Mouse (Mus musculus): ENCODE measurements around the gene Cdrt4. TPM values are rescaled to one million over a fixed set of nuclear protein-coding genes. Genes with fewer than 3 reads are reported as not detected.

Cdrt4 gene
- polyA plus RNA-seq, 1 experiment from 2014 or later, result not detected

GRCm38 (mm10) chr11:62933099-62933498 lies 17.9 kb upstream of the Cdrt4 start:
- Histone ChIP-seq H3K4me3 (ENCODE audit: low read depth, low read length) (no peak overlapping the region), H3K4me1 (ENCODE audit: control insufficient read depth, insufficient read depth, low read length) (no peaks in the 10 kb centered on the region), H3K9me3 (ENCODE audit: control insufficient read depth, low read depth, low read length) (no peaks in the 10 kb centered on the region), H3K4me2 (replicated peaks; ENCODE audit: low read depth, low read length) (no peak overlapping the region), H3K36me3 (ENCODE audit: control insufficient read depth, insufficient read depth, low read length) (no peaks in the 10 kb centered on the region), H3K27ac (ENCODE audit: low read length) (no peak overlapping the region), H3K9ac (replicated peaks; ENCODE audit: low read depth, low read length) (no peak overlapping the region), H3K27me3 (ENCODE audit: control insufficient read depth, insufficient read depth, low read length) (no peaks in the 10 kb centered on the region)
- 89% methylated on average over 9 of the region's 9 CpGs for WGBS
- ATAC-seq (ENCODE audit: insufficient number of reproducible peaks, insufficient read depth, low FRiP score, low read depth), result no peak

DNA sequence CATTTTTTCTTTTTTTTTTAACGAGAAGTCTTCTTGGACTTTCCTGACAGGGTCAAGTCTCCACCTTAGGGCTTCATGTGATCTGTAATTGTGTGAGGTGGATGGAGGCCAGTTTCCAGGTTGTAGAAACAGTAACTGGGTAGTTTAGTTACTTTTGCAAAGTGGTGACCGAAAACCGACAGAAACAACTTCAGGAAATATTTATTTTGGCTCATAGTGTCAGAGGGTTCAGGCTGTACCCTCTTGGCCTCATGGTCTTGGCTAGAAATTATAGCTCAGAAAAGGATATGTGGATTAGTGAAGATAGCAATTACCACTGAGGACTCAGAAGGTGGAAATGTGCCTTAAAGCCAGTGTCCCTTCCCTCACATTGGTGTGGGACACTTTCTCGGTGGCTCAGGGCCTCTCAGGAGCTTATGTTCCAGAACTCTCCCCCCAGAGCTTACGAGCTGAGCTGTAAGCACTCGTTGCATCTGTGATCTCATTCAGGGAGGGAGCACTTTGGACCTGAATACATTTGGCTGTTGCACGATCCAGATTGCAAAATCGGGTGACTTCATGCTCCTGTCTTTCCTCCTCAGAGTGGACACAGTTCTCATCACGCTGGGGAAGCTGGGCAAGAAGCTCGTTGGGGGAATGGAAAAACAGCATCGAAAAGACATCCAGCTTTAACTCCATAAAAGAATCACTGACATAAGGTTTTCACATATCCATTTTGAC lies 16.0 kb upstream of the Cdrt4 start:
- Histone ChIP-seq H3K4me2 (replicated peaks; ENCODE audit: low read depth, low read length) (no peak overlapping the region), H3K36me3 (ENCODE audit: control insufficient read depth, insufficient read depth, low read length) (no peaks in the 10 kb centered on the region), H3K27ac (ENCODE audit: low read length) (no peak overlapping the region), H3K27me3 (ENCODE audit: control insufficient read depth, insufficient read depth, low read length) (no peaks in the 10 kb centered on the region), H3K4me1 (ENCODE audit: control insufficient read depth, insufficient read depth, low read length) (no peaks in the 10 kb centered on the region), H3K4me3 (ENCODE audit: low read depth, low read length) (no peak overlapping the region), H3K9me3 (ENCODE audit: control insufficient read depth, low read depth, low read length) (no peaks in the 10 kb centered on the region), H3K9ac (replicated peaks; ENCODE audit: low read depth, low read length) (no peak overlapping the region)
- ATAC-seq (ENCODE audit: insufficient number of reproducible peaks, insufficient read depth, low FRiP score, low read depth), result no peak
- WGBS, result 87% methylated on average over 11 of the region's 11 CpGs

DNA sequence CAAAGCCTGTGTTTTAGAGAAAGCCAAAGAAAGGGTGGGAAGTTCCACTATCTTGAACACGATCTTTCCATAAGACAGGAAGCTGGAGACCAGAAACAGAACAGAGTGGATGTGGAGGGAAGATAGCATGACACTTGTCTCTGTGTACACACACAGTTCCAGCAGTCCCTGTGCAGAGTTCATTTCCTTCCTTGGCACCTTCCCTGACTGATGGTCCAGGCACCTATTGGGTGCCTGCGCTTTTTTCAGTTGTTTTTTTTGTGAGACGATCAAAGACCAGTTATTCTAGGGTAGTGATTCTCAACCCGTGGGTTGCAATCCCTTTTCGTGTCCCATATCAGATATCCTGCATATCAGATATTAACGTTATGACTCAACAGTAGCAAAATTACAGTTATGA lies 13.0 kb upstream of the Cdrt4 start:
- Histone ChIP-seq H3K27me3 (ENCODE audit: control insufficient read depth, insufficient read depth, low read length) (no peaks in the 10 kb centered on the region), H3K4me2 (replicated peaks; ENCODE audit: low read depth, low read length) (no peak overlapping the region), H3K36me3 (ENCODE audit: control insufficient read depth, insufficient read depth, low read length) (no peaks in the 10 kb centered on the region), H3K27ac (ENCODE audit: low read length) (no peak overlapping the region), H3K4me3 (ENCODE audit: low read depth, low read length) (no peak overlapping the region), H3K9me3 (ENCODE audit: control insufficient read depth, low read depth, low read length) (no peaks in the 10 kb centered on the region), H3K4me1 (ENCODE audit: control insufficient read depth, insufficient read depth, low read length) (no peaks in the 10 kb centered on the region), H3K9ac (replicated peaks; ENCODE audit: low read depth, low read length) (no peak overlapping the region)
- no peak for ATAC-seq (ENCODE audit: insufficient number of reproducible peaks, insufficient read depth, low FRiP score, low read depth)
- WGBS, result 75% methylated on average over 6 of the region's 6 CpGs

- no peak overlapping the region for H3K4me3 ChIP-seq (ENCODE audit: low read depth, low read length)
- no peaks in the 10 kb centered on the region for H3K36me3 ChIP-seq (ENCODE audit: control insufficient read depth, insufficient read depth, low read length)
- no peak for ATAC-seq (ENCODE audit: insufficient number of reproducible peaks, insufficient read depth, low FRiP score, low read depth)
- 54% methylated on average over 5 of the region's 5 CpGs for WGBS
- H3K4me1 ChIP-seq (ENCODE audit: control insufficient read depth, insufficient read depth, low read length), result no peaks in the 10 kb centered on the region
- H3K4me2 ChIP-seq (replicated peaks; ENCODE audit: low read depth, low read length), result no peak overlapping the region
- no peak overlapping the region for H3K27ac ChIP-seq (ENCODE audit: low read length)
- H3K9me3 ChIP-seq (ENCODE audit: control insufficient read depth, low read depth, low read length), result no peaks in the 10 kb centered on the region
- H3K9ac ChIP-seq (replicated peaks; ENCODE audit: low read depth, low read length), result no peak overlapping the region
- no peaks in the 10 kb centered on the region for H3K27me3 ChIP-seq (ENCODE audit: control insufficient read depth, insufficient read depth, low read length)
Measured at GRCm38 (mm10) chr11:62938921-62939320, 12.1 kb upstream of the Cdrt4 start.

DNA sequence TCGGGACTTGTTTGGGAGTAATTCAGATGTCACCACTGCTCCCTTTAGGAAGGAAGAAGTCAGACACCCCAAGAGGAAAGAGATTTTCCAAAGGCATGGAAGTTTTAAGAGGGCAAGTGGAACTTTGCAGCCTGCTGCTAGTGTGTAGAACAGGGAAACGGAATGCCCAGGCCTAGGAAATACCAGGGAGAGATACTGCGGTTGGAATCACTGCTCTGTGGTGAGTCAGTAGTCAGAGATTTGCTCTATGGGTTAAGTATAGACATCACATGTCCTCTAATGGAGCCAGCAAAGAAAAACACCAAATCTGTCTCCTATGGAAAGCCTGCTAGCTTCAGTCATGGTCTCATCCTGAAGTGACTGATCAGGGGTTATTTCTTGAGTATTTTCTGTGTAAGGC lies 10.8 kb upstream of the Cdrt4 start:
- ATAC-seq (ENCODE audit: insufficient number of reproducible peaks, insufficient read depth, low FRiP score, low read depth), result no peak
- no peaks in the 10 kb centered on the region for H3K4me1 ChIP-seq (ENCODE audit: control insufficient read depth, insufficient read depth, low read length)
- no peak overlapping the region for H3K27ac ChIP-seq (ENCODE audit: low read length)
- no peak overlapping the region for H3K9ac ChIP-seq (replicated peaks; ENCODE audit: low read depth, low read length)
- WGBS, result 79% methylated on average over 3 of the region's 3 CpGs
- H3K9me3 ChIP-seq (ENCODE audit: control insufficient read depth, low read depth, low read length), result no peaks in the 10 kb centered on the region
- H3K27me3 ChIP-seq (ENCODE audit: control insufficient read depth, insufficient read depth, low read length), result no peaks in the 10 kb centered on the region
- H3K36me3 ChIP-seq (ENCODE audit: control insufficient read depth, insufficient read depth, low read length), result no peaks in the 10 kb centered on the region
- H3K4me3 ChIP-seq (ENCODE audit: low read depth, low read length), result no peak overlapping the region
- no peak overlapping the region for H3K4me2 ChIP-seq (replicated peaks; ENCODE audit: low read depth, low read length)

DNA sequence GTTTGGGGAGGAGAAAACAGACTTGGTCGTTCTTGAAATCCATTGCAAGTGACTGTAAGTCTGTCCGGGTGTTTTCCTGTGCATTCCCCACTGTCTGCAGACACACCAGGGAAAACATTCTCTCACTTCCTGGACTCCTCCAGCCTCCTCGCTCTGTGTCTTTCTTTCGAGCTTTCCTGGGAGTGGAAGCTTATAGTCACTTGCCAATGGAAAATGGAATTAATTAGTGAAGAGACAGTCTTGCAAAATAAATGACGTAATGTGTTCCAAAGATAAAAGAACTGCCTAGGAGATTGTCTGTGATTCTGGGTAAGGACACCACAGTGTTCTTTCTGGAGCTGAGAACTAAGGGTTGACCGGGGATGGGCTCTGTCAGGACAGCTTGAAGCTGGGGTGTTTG lies 7.5 kb upstream of the Cdrt4 start:
- Histone ChIP-seq H3K4me2 (replicated peaks; ENCODE audit: low read depth, low read length) (no peak overlapping the region), H3K36me3 (ENCODE audit: control insufficient read depth, insufficient read depth, low read length) (no peaks in the 10 kb centered on the region), H3K4me3 (ENCODE audit: low read depth, low read length) (no peak overlapping the region), H3K27me3 (ENCODE audit: control insufficient read depth, insufficient read depth, low read length) (no peaks in the 10 kb centered on the region), H3K9me3 (ENCODE audit: control insufficient read depth, low read depth, low read length) (no peaks in the 10 kb centered on the region), H3K9ac (replicated peaks; ENCODE audit: low read depth, low read length) (no peak overlapping the region), H3K27ac (ENCODE audit: low read length) (no peak overlapping the region), H3K4me1 (ENCODE audit: control insufficient read depth, insufficient read depth, low read length) (no peaks in the 10 kb centered on the region)
- ATAC-seq (ENCODE audit: insufficient number of reproducible peaks, insufficient read depth, low FRiP score, low read depth), result no peak
- 69% methylated on average over 6 of the region's 6 CpGs for WGBS

- no peaks in the 10 kb centered on the region for H3K9me3 ChIP-seq (ENCODE audit: control insufficient read depth, low read depth, low read length)
- no peak overlapping the region for H3K9ac ChIP-seq (replicated peaks; ENCODE audit: low read depth, low read length)
- no peak for ATAC-seq (ENCODE audit: insufficient number of reproducible peaks, insufficient read depth, low FRiP score, low read depth)
- no peak overlapping the region for H3K4me3 ChIP-seq (ENCODE audit: low read depth, low read length)
- H3K27ac ChIP-seq (ENCODE audit: low read length), result no peak overlapping the region
- H3K4me2 ChIP-seq (replicated peaks; ENCODE audit: low read depth, low read length), result no peak overlapping the region
- no peaks in the 10 kb centered on the region for H3K4me1 ChIP-seq (ENCODE audit: control insufficient read depth, insufficient read depth, low read length)
- 68% methylated on average over 4 of the region's 4 CpGs for WGBS
- H3K27me3 ChIP-seq (ENCODE audit: control insufficient read depth, insufficient read depth, low read length), result no peaks in the 10 kb centered on the region
- no peaks in the 10 kb centered on the region for H3K36me3 ChIP-seq (ENCODE audit: control insufficient read depth, insufficient read depth, low read length)
Measured at GRCm38 (mm10) chr11:62945514-62945913, 5.5 kb upstream of the Cdrt4 start.

DNA sequence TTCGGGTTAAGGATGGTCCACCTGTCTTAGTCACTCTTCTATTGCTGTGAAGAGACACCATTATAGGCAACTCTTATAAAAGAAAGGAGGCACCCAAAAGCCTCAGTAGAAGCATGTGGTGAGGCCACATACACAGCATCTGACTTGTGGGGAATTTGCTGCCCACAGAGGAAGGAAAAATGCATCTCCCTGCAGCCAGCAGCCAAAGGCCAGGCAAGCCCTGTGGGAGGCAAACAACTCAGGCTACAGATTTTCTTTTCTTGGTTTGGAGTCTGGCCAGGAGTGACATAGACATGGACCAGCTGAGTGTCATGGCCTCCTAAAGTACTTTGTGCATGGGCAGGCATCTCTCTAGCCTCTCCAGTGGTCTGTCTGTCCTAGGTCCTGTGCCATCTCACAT lies 1.4 kb upstream of the Cdrt4 start:
- no peaks in the 10 kb centered on the region for H3K4me1 ChIP-seq (ENCODE audit: control insufficient read depth, insufficient read depth, low read length)
- H3K9ac ChIP-seq (replicated peaks; ENCODE audit: low read depth, low read length), result no peak overlapping the region
- H3K4me3 ChIP-seq (ENCODE audit: low read depth, low read length), result no peak overlapping the region
- H3K36me3 ChIP-seq (ENCODE audit: control insufficient read depth, insufficient read depth, low read length), result no peaks in the 10 kb centered on the region
- no peak overlapping the region for H3K27ac ChIP-seq (ENCODE audit: low read length)
- H3K27me3 ChIP-seq (ENCODE audit: control insufficient read depth, insufficient read depth, low read length), result no peaks in the 10 kb centered on the region
- WGBS, result 82% methylated on average over 1 of the region's 1 CpGs
- no peaks in the 10 kb centered on the region for H3K9me3 ChIP-seq (ENCODE audit: control insufficient read depth, low read depth, low read length)
- H3K4me2 ChIP-seq (replicated peaks; ENCODE audit: low read depth, low read length), result no peak overlapping the region
- ATAC-seq (ENCODE audit: insufficient number of reproducible peaks, insufficient read depth, low FRiP score, low read depth), result no peak

- Histone ChIP-seq H3K4me2 (replicated peaks; ENCODE audit: low read depth, low read length) (no peak overlapping the region), H3K4me1 (ENCODE audit: control insufficient read depth, insufficient read depth, low read length) (no peaks in the 10 kb centered on the region), H3K36me3 (ENCODE audit: control insufficient read depth, insufficient read depth, low read length) (no peaks in the 10 kb centered on the region), H3K4me3 (ENCODE audit: low read depth, low read length) (no peak overlapping the region), H3K9me3 (ENCODE audit: control insufficient read depth, low read depth, low read length) (peaks cover 6% of the 10 kb centered on the region; the same call in 1 of the 2 replicates), H3K27me3 (ENCODE audit: control insufficient read depth, insufficient read depth, low read length) (no peaks in the 10 kb centered on the region), H3K9ac (replicated peaks; ENCODE audit: low read depth, low read length) (no peak overlapping the region), H3K27ac (ENCODE audit: low read length) (no peak overlapping the region)
- 70% methylated on average over 2 of the region's 3 CpGs for WGBS
- no peak for ATAC-seq (ENCODE audit: insufficient number of reproducible peaks, insufficient read depth, low FRiP score, low read depth)
Measured at GRCm38 (mm10) chr11:62954766-62955165, 3.8 kb downstream of the Cdrt4 start.
